In the genomic region with DNA sequence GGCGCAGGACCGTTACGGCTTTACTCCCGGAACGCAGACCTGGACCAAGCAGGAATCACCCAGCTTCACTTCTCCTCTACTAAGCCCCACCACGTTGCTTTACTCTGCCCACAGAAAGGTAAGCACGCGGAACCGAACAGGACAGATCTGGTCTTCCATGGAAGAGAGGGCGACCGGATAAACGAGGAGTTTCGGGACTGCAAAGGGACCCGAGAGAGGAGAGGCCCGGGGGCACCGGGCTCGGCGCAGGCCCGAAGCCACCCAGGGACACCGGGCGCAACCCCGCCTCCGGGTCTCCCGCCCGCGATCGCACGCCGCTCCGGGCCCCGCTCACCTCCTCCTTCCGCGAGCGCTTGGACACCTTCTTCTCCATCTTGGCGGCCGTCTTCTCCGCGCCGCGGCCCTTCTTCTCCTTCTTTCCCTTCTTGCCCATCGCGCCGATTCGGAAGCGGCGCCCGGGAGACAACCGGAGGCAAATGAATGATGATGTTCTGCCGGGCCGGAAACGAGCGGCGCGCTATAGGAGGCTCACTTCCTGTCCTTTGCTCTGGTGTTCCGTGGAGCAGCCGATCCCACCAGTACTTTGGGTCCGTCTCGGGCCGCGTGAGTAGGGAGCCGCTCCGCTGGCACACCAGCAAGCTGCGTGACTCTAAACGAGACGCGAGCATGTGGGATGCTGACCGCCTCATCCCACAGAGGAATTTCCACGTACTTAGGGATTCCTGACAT, we compare ENCODE assay signal across 8 mouse cellular contexts. TPM values are rescaled to one million over a fixed set of nuclear protein-coding genes. Genes with fewer than 3 reads are reported as not detected.
DNase-seq lines count a peak whose midpoint lies in the region; ATAC-seq and TF ChIP-seq lines count a peak whose summit lies in the region.

A gene (minus strand): TSS at position 522 of the 729 bp plus-strand sequence.

- no peak; the same call in 1 of the 2 replicates for TF ChIP-seq CTCF in bone marrow, adult 2 months (IDR thresholded peaks at IDR 0.05; ENCODE audit: control insufficient read depth, insufficient read depth, low read length)

- peak within 1 kb of the TSS; percentile 1; the same call in 1 of the 2 replicates for H3K27ac ChIP-seq in bone marrow, adult 2 months (ENCODE audit: control insufficient read depth, insufficient read depth, low read depth, low read length, poor library complexity)
- peak within 1 kb of the TSS; percentile 44; the same call in 1 of the 2 replicates for H3K27ac ChIP-seq in embryonic facial prominence, embryonic 15.5 days (replicated peaks)
- 0 out of 2 replicates have a peak within 1 kb of the TSS, but pooled peaks have one; percentile 2 for H3K27ac ChIP-seq in kidney, embryonic 14.5 days (ENCODE audit: low read depth, low read length)
- H3K27ac ChIP-seq in limb, embryonic 15.5 days: peak within 1 kb of the TSS; percentile 50

- H3K4me2 ChIP-seq in embryonic facial prominence, embryonic 15.5 days (replicated peaks): peak within 1 kb of the TSS; percentile 92
- H3K4me2 ChIP-seq in kidney, embryonic 14.5 days (replicated peaks; ENCODE audit: low read depth, low read length): peak within 1 kb of the TSS; percentile 65
- H3K4me2 ChIP-seq in limb, embryonic 15.5 days: peak within 1 kb of the TSS; percentile 92

- DNase-seq in 416B (ENCODE audit: low read depth): peak; percentile 92
- DNase-seq in heart, adult 9 months (ENCODE audit: low spot score in 2 of 2): peak; percentile 71 to 86
- peak; percentile 60 to 80 for DNase-seq in monocyte, adult 2 months (ENCODE audit: low read depth in 1 of 2, low spot score in 2 of 2)
- peak; percentile 76 to 83 for DNase-seq in spleen, postnatal 36 days (ENCODE audit: low spot score in 2 of 2)

- TF ChIP-seq POLR2A in bone marrow, adult 2 months (IDR thresholded peaks at IDR 0.05; ENCODE audit: borderline replicate concordance, control insufficient read depth, low read depth, low read length): peak; percentile 71; the same call in 1 of the 2 replicates

- H3K9me3 ChIP-seq in embryonic facial prominence, embryonic 15.5 days (replicated peaks): no peaks in the 10 kb centered on the region
- no peaks in the 10 kb centered on the region for H3K9me3 ChIP-seq in kidney, embryonic 14.5 days (ENCODE audit: control insufficient read depth, low read length)
- no peaks in the 10 kb centered on the region for H3K9me3 ChIP-seq in limb, embryonic 15.5 days

- H3K9ac ChIP-seq in embryonic facial prominence, embryonic 15.5 days: peak within 1 kb of the TSS; percentile 81
- peak within 1 kb of the TSS; percentile 91 for H3K9ac ChIP-seq in kidney, embryonic 14.5 days (ENCODE audit: low read depth, low read length)
- peak within 1 kb of the TSS; percentile 82 for H3K9ac ChIP-seq in limb, embryonic 15.5 days

- H3K4me1 ChIP-seq in bone marrow, adult 2 months (ENCODE audit: control insufficient read depth, insufficient read depth, low read length): peaks cover 1% of the 10 kb centered on the region; the same call in 1 of the 2 replicates
- peaks cover 20% of the 10 kb centered on the region for H3K4me1 ChIP-seq in embryonic facial prominence, embryonic 15.5 days
- peaks cover 12% of the 10 kb centered on the region; the same call in 1 of the 2 replicates for H3K4me1 ChIP-seq in kidney, embryonic 14.5 days (ENCODE audit: control insufficient read depth, insufficient read depth, low read length)
- peaks cover 19% of the 10 kb centered on the region for H3K4me1 ChIP-seq in limb, embryonic 15.5 days

- H3K27me3 ChIP-seq in embryonic facial prominence, embryonic 15.5 days: no peaks in the 10 kb centered on the region
- no peaks in the 10 kb centered on the region for H3K27me3 ChIP-seq in kidney, embryonic 14.5 days (ENCODE audit: control insufficient read depth, insufficient read depth, low read length)
- no peaks in the 10 kb centered on the region for H3K27me3 ChIP-seq in limb, embryonic 15.5 days

- ATAC-seq in embryonic facial prominence, embryonic 15.5 days (ENCODE audit: insufficient number of reproducible peaks, low FRiP score, low TSS enrichment, low read depth): peak; percentile 95
- peak; percentile 98 for ATAC-seq in kidney, embryonic 14.5 days (ENCODE audit: low FRiP score, low TSS enrichment)
- peak; percentile 94; the same call in 1 of the 2 replicates for ATAC-seq in limb, embryonic 15.5 days (ENCODE audit: insufficient number of reproducible peaks, low FRiP score, low TSS enrichment, low read depth)

- H3K4me3 ChIP-seq in bone marrow, adult 2 months (replicated peaks; ENCODE audit: control insufficient read depth, low read depth, low read length): peak within 1 kb of the TSS; percentile 61
- peak within 1 kb of the TSS; percentile 85 for H3K4me3 ChIP-seq in embryonic facial prominence, embryonic 15.5 days (replicated peaks)
- H3K4me3 ChIP-seq in kidney, embryonic 14.5 days (ENCODE audit: low read length): peak within 1 kb of the TSS; percentile 98
- peak within 1 kb of the TSS; percentile 93 for H3K4me3 ChIP-seq in limb, embryonic 15.5 days

- under 1% methylated on average over 68 of the region's 68 CpGs for WGBS in bone marrow, adult 2 months
- under 1% methylated on average over 68 of the region's 68 CpGs for WGBS in embryonic facial prominence, embryonic 15.5 days
- under 1% methylated on average over 67 of the region's 68 CpGs for WGBS in kidney, embryonic 14.5 days
- under 1% methylated on average over 68 of the region's 68 CpGs for WGBS in limb, embryonic 15.5 days

- H3K36me3 ChIP-seq in embryonic facial prominence, embryonic 15.5 days: no peaks in the 10 kb centered on the region
- H3K36me3 ChIP-seq in kidney, embryonic 14.5 days (ENCODE audit: control insufficient read depth, insufficient read depth, low read length): no peaks in the 10 kb centered on the region
- H3K36me3 ChIP-seq in limb, embryonic 15.5 days: no peaks in the 10 kb centered on the region

RNA-seq across cellular contexts. Expression of the gene that starts here (rescaled TPM):
- 49.4 and 56.2 TPM in 2 replicates for polyA plus RNA-seq in bone marrow, adult 2 months (2011; ENCODE audit: insufficient read depth, insufficient read length, low replicate concordance, missing spikeins)
- 31.9 and 34.4 TPM in 2 replicates for polyA plus RNA-seq in embryonic facial prominence, embryonic 15.5 days (2015; fragmentation: Nextera tagmentation; extraction: Ambion mirVana)
- polyA plus RNA-seq in kidney, embryonic 14.5 days (2014; fragmentation: Nextera tagmentation; extraction: Ambion mirVana): 35.7 and 44.4 TPM in 2 replicates
- polyA plus RNA-seq in limb, embryonic 15.5 days (2015; fragmentation: Nextera tagmentation; extraction: Ambion mirVana): 31.5 and 34.2 TPM in 2 replicates

Comparison
In these comparisons a context has a peak if more than half of its experiments do, and no peak if none do; other contexts are left out.
1. Peak in every context shown above with its lines: DNase-seq, ATAC-seq, H3K4me3 ChIP-seq and H3K27ac ChIP-seq.